27 mouse cellular contexts compared by ENCODE assay signal in genomic region chr7:136798605-136799004, GRCm38 (mm10).
DNase-seq lines count a peak whose midpoint lies in the region; ATAC-seq lines count a peak whose summit lies in the region.
"Had no signal": no experiment of that assay in that cellular context is flagged by ENCODE, and none has a peak within 500 bp of the region (broad histone marks: within the 10 kb centered on the region; RNA-seq: fewer than 3 reads in every experiment).

No protein-coding gene starts in this region.

- no peak overlapping the region for H3K4me2 ChIP-seq in intestine, embryonic 14.5 days (ENCODE audit: low read length)
- no peak overlapping the region for H3K4me2 ChIP-seq in intestine, embryonic 15.5 days (replicated peaks)
- H3K4me2 ChIP-seq: embryonic facial prominence, embryonic 13.5 days; embryonic facial prominence, embryonic 15.5 days; forebrain, embryonic 12.5 days had no signal

- H3K27me3 ChIP-seq in intestine, embryonic 14.5 days (replicated peaks; ENCODE audit: control insufficient read depth, insufficient read depth, low read length): no peaks in the 10 kb centered on the region
- no peaks in the 10 kb centered on the region for H3K27me3 ChIP-seq in intestine, embryonic 15.5 days (replicated peaks)
- H3K27me3 ChIP-seq: embryonic facial prominence, embryonic 13.5 days; embryonic facial prominence, embryonic 15.5 days had no signal

- H3K27ac ChIP-seq in intestine, embryonic 14.5 days (ENCODE audit: low read depth): no peak overlapping the region
- H3K27ac ChIP-seq in intestine, embryonic 15.5 days: no peak overlapping the region
- H3K27ac ChIP-seq: embryonic facial prominence, embryonic 13.5 days; embryonic facial prominence, embryonic 15.5 days; forebrain, embryonic 10.5 days; forebrain, embryonic 12.5 days had no signal

- DNase-seq in intestine, embryonic 14.5 days (ENCODE audit: low spot score): peak; percentile 47
- DNase-seq in retina, postnatal 1 day: no peak
- no peak for DNase-seq in frontal cortex, postnatal 25 days (ENCODE audit: low spot score in 2 of 2)
- DNase-seq in c-Kit-positive CD71-positive TER-119-positive erythroid progenitor cells, embryonic 14.5 days (ENCODE audit: low spot score): no peak
- DNase-seq: adrenal gland, adult 8-10 months; adrenal gland, postnatal 14 days; adrenal gland, postnatal 36 days; cerebellum, adult 11 months; cerebellum, adult 18-20 months; cerebellum, adult 8-10 months; cerebellum, adult 9-11 months; cerebellum, postnatal 14 days; cerebellum, postnatal 36 days; embryo, embryonic 11 days had no signal

- no peak for ATAC-seq in intestine, embryonic 14.5 days (replicated peaks; ENCODE audit: low FRiP score, low TSS enrichment, low read depth)
- ATAC-seq in intestine, embryonic 15.5 days: no peak
- peak; percentile 52; the same call in 1 of the 2 replicates for ATAC-seq in common myeloid progenitor, adult 5-6 weeks (replicated peaks; ENCODE audit: low read depth, poor library complexity, severe bottlenecking)
- peak; percentile 62 for ATAC-seq in megakaryocyte, adult 5-6 weeks (ENCODE audit: poor library complexity, severe bottlenecking)
- ATAC-seq: activated CD4-positive, CD25-positive, alpha-beta regulatory T cell, adult 4 months; forebrain, embryonic 14.5 days; forebrain, embryonic 16.5 days; Patski had no signal

- no peaks in the 10 kb centered on the region for H3K9me3 ChIP-seq in intestine, embryonic 14.5 days (ENCODE audit: control insufficient read depth, low read length)
- H3K9me3 ChIP-seq in intestine, embryonic 15.5 days: no peaks in the 10 kb centered on the region
- H3K9me3 ChIP-seq: embryonic facial prominence, embryonic 13.5 days; embryonic facial prominence, embryonic 15.5 days; forebrain, embryonic 10.5 days; forebrain, embryonic 12.5 days had no signal

- no peaks in the 10 kb centered on the region for H3K36me3 ChIP-seq in intestine, embryonic 14.5 days (ENCODE audit: control insufficient read depth, insufficient read depth, low read length)
- H3K36me3 ChIP-seq in intestine, embryonic 15.5 days: no peaks in the 10 kb centered on the region
- H3K36me3 ChIP-seq: embryonic facial prominence, embryonic 13.5 days; embryonic facial prominence, embryonic 15.5 days; forebrain, embryonic 10.5 days; forebrain, embryonic 12.5 days; G1E had no signal

- H3K4me3 ChIP-seq in intestine, embryonic 14.5 days (ENCODE audit: low read depth, low read length): no peak overlapping the region
- H3K4me3 ChIP-seq in intestine, embryonic 15.5 days (replicated peaks): no peak overlapping the region
- H3K4me3 ChIP-seq: embryonic facial prominence, embryonic 13.5 days; embryonic facial prominence, embryonic 15.5 days; erythroblast, embryonic 14.5 days; forebrain, embryonic 10.5 days; forebrain, embryonic 12.5 days had no signal

- H3K9ac ChIP-seq in intestine, embryonic 14.5 days (ENCODE audit: low read length): no peak overlapping the region
- H3K9ac ChIP-seq in intestine, embryonic 15.5 days: no peak overlapping the region
- H3K9ac ChIP-seq: embryonic facial prominence, embryonic 13.5 days; embryonic facial prominence, embryonic 15.5 days; forebrain, embryonic 12.5 days had no signal

- H3K4me1 ChIP-seq in intestine, embryonic 14.5 days (replicated peaks; ENCODE audit: control insufficient read depth, insufficient read depth, low read length): peaks cover 14% of the 10 kb centered on the region
- 0 out of 2 replicates have a peak, but pooled peaks cover 11% of the 10 kb centered on the region for H3K4me1 ChIP-seq in intestine, embryonic 15.5 days (replicated peaks)
- H3K4me1 ChIP-seq: embryonic facial prominence, embryonic 15.5 days had no signal

- WGBS in intestine, embryonic 14.5 days: 65% methylated on average over 3 of the region's 3 CpGs
- 67% methylated on average over 3 of the region's 3 CpGs for WGBS in intestine, embryonic 15.5 days

Comparison
In these comparisons a context has a peak if more than half of its experiments do, and no peak if none do; other contexts are left out.
1. ATAC-seq: peak in common myeloid progenitor, adult 5-6 weeks (single experiment) and megakaryocyte, adult 5-6 weeks (single experiment); none in intestine, embryonic 14.5 days (single experiment) and intestine, embryonic 15.5 days (single experiment).